Mouse (Mus musculus): ENCODE data around the gene Gmeb2. TPM values are rescaled to one million over a fixed set of nuclear protein-coding genes. Genes with fewer than 3 reads are reported as not detected.

Gmeb2 gene
- total RNA-seq, 1 experiment: 15.2 TPM

DNA sequence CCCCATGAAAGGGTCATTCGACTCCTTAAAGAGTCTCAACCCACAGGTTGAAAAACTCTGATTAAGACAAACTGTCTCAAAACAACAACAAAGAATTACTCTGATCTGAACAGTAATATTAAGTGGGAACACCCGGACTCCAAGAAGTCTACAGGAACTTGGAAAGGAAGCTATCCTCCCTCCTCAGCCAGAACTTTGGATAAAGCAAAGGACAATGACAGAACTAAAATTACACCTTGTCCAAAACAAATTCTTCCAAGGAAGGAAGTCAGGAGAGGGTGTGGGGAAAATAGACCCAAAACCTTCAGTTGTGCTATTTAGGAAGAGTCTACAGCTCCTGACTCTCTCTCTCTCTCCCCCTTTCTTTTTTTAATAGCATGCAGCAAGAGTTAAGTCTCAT is 15.7 kb downstream of the Gmeb2 start:
- Histone ChIP-seq H3K4me1 (ENCODE audit: control insufficient read depth in 2 of 2, insufficient read depth in 2 of 2, low read length in 2 of 2, poor library complexity in 1 of 2) (no peaks in the 10 kb centered on the region; a peak in 1 of 4 replicates), H3K27ac (ENCODE audit: insufficient read depth, low read depth, low read length, poor library complexity, severe bottlenecking) (no peak overlapping the region), H3K36me3 (ENCODE audit: control insufficient read depth, insufficient read depth, low read length, poor library complexity, severe bottlenecking) (peaks cover 2% of the 10 kb centered on the region; the same call in 1 of the 2 replicates), H3K9me3 (ENCODE audit: control insufficient read depth, insufficient read depth, low read depth, low read length) (no peaks in the 10 kb centered on the region), H3K4me3 (ENCODE audit: insufficient read depth in 1 of 2, low read depth in 1 of 2, low read length in 2 of 2, poor library complexity in 1 of 2, severe bottlenecking in 1 of 2) (no peak overlapping the region), H3K9ac (ENCODE audit: insufficient read depth, low read depth, low read length, poor library complexity, severe bottlenecking) (no peak overlapping the region)
- no peak for TF ChIP-seq CHD2 (IDR thresholded peaks at IDR 0.05; ENCODE audit: low read depth, low read length)
- DNase-seq (ENCODE audit: low read depth, low spot score): no peak
- in situ Hi-C loops (cut with MboI; ENCODE audit: low sequenced_read_pairs in 2 of 2, unreplicated experiment in 2 of 2): no loop called here

DNA sequence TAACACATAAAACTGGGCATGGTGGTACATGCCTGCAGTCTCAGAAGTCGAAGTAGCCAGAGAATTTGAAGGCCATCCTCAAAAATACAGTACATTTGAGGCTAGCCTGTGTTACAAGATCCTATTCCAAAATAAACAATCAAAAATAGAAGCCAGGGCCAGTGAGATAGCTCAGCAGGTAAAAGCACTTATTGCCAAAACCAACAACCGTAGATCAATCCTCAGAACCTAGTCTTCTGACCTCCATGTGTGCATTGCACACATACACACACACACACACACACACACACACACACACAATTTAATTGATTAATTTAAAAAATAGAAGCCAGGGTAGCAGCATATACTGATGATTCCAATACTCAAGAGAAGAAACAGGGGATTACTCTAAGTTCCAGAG is 21.0 kb downstream of the Gmeb2 start:
- H3K9me3 ChIP-seq (ENCODE audit: control insufficient read depth, insufficient read depth, low read depth, low read length): no peaks in the 10 kb centered on the region
- H3K9ac ChIP-seq (ENCODE audit: insufficient read depth, low read depth, low read length, poor library complexity, severe bottlenecking): no peak overlapping the region
- DNase-seq (ENCODE audit: low read depth, low spot score): no peak
- no peak overlapping the region for H3K27ac ChIP-seq (ENCODE audit: insufficient read depth, low read depth, low read length, poor library complexity, severe bottlenecking)
- H3K4me1 ChIP-seq (ENCODE audit: control insufficient read depth in 2 of 2, insufficient read depth in 2 of 2, low read length in 2 of 2, poor library complexity in 1 of 2): no peaks in the 10 kb centered on the region
- no peak overlapping the region for H3K4me3 ChIP-seq (ENCODE audit: insufficient read depth in 1 of 2, low read depth in 1 of 2, low read length in 2 of 2, poor library complexity in 1 of 2, severe bottlenecking in 1 of 2)
- H3K36me3 ChIP-seq (ENCODE audit: control insufficient read depth, insufficient read depth, low read length, poor library complexity, severe bottlenecking): no peaks in the 10 kb centered on the region
- in situ Hi-C loops (cut with MboI; ENCODE audit: low sequenced_read_pairs in 2 of 2, unreplicated experiment in 2 of 2): no loop called here
- no peak for TF ChIP-seq ZC3H11A (IDR thresholded peaks at IDR 0.05; ENCODE audit: borderline replicate concordance, low read depth, low read length)
- no peak for TF ChIP-seq CHD2 (IDR thresholded peaks at IDR 0.05; ENCODE audit: low read depth, low read length)
- TF ChIP-seq ZNF384 (IDR thresholded peaks at IDR 0.05; ENCODE audit: low read depth, low read length): no peak
- no peak for TF ChIP-seq MAFK (IDR thresholded peaks at IDR 0.05; ENCODE audit: insufficient read depth, low read depth, low read length)
- TF ChIP-seq HCFC1 (IDR thresholded peaks at IDR 0.05; ENCODE audit: borderline replicate concordance, insufficient read depth, low read length): no peak

DNA sequence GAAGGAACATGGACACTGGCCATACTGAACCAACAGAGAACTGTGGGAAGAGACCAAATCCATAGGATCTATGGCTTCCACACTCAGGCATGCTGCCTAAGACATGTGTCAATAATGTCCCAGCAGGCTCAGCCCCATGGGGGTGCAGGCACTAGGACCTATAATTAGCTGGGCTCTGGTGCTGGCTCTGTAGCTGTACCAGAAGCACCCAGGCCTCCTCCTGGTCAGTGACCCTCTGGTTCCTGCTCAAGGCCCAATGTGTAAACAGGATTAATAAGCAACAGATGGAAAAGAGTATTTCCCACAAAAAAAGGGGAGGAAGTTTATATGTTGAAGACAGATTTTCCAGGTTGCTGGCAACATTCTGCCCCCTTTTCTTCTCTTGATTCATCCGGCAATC is 34.6 kb downstream of the Gmeb2 start:
- TF ChIP-seq ZNF384 (IDR thresholded peaks at IDR 0.05; ENCODE audit: low read depth, low read length) (no peak), ZC3H11A (IDR thresholded peaks at IDR 0.05; ENCODE audit: borderline replicate concordance, low read depth, low read length) (no peak), MAFK (IDR thresholded peaks at IDR 0.05; ENCODE audit: insufficient read depth, low read depth, low read length) (no peak), CHD2 (IDR thresholded peaks at IDR 0.05; ENCODE audit: low read depth, low read length) (no peak), HCFC1 (IDR thresholded peaks at IDR 0.05; ENCODE audit: borderline replicate concordance, insufficient read depth, low read length) (no peak)
- DNase-seq (ENCODE audit: low read depth, low spot score): no peak
- H3K4me1 ChIP-seq (ENCODE audit: control insufficient read depth in 2 of 2, insufficient read depth in 2 of 2, low read length in 2 of 2, poor library complexity in 1 of 2): no peaks in the 10 kb centered on the region
- H3K27ac ChIP-seq (ENCODE audit: insufficient read depth, low read depth, low read length, poor library complexity, severe bottlenecking): no peak overlapping the region
- no peaks in the 10 kb centered on the region for H3K9me3 ChIP-seq (ENCODE audit: control insufficient read depth, insufficient read depth, low read depth, low read length)
- H3K36me3 ChIP-seq (ENCODE audit: control insufficient read depth, insufficient read depth, low read length, poor library complexity, severe bottlenecking): peaks cover 22% of the 10 kb centered on the region
- H3K4me3 ChIP-seq (ENCODE audit: insufficient read depth in 1 of 2, low read depth in 1 of 2, low read length in 2 of 2, poor library complexity in 1 of 2, severe bottlenecking in 1 of 2): no peak overlapping the region
- H3K9ac ChIP-seq (ENCODE audit: insufficient read depth, low read depth, low read length, poor library complexity, severe bottlenecking): no peak overlapping the region
- in situ Hi-C loops (cut with MboI; ENCODE audit: low sequenced_read_pairs in 2 of 2, unreplicated experiment in 2 of 2): no loop called here

DNA sequence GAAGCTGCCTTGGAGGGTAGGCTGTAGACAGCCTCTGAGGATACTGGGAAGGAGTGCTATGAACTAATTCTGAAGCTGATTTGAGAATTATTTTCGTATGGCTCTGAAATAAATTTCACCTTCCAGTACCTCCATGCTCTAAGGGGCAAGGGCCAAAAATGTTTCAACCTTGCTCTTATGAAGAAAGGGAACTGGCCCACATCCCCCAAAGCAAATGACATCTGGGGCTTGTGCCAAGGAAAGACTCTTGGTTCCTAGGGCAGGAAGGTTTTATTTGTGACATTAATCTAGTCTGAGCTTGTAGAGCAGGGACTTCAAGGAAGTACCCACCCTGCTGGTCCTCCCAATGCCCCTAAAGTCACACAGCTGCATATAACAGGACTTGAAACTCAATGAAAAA is 36.0 kb downstream of the Gmeb2 start:
- Histone ChIP-seq H3K4me3 (ENCODE audit: insufficient read depth in 1 of 2, low read depth in 1 of 2, low read length in 2 of 2, poor library complexity in 1 of 2, severe bottlenecking in 1 of 2) (no peak overlapping the region), H3K27ac (ENCODE audit: insufficient read depth, low read depth, low read length, poor library complexity, severe bottlenecking) (no peak overlapping the region), H3K9me3 (ENCODE audit: control insufficient read depth, insufficient read depth, low read depth, low read length) (no peaks in the 10 kb centered on the region), H3K9ac (ENCODE audit: insufficient read depth, low read depth, low read length, poor library complexity, severe bottlenecking) (no peak overlapping the region), H3K36me3 (ENCODE audit: control insufficient read depth, insufficient read depth, low read length, poor library complexity, severe bottlenecking) (peaks cover 22% of the 10 kb centered on the region), H3K4me1 (ENCODE audit: control insufficient read depth in 2 of 2, insufficient read depth in 2 of 2, low read length in 2 of 2, poor library complexity in 1 of 2) (no peaks in the 10 kb centered on the region)
- DNase-seq (ENCODE audit: low read depth, low spot score): no peak
- in situ Hi-C loops (cut with MboI; ENCODE audit: low sequenced_read_pairs in 2 of 2, unreplicated experiment in 2 of 2): no loop called here
- no peak for TF ChIP-seq ZNF384 (IDR thresholded peaks at IDR 0.05; ENCODE audit: low read depth, low read length)
- TF ChIP-seq ZC3H11A (IDR thresholded peaks at IDR 0.05; ENCODE audit: borderline replicate concordance, low read depth, low read length): no peak
- no peak for TF ChIP-seq HCFC1 (IDR thresholded peaks at IDR 0.05; ENCODE audit: borderline replicate concordance, insufficient read depth, low read length)
- TF ChIP-seq CHD2 (IDR thresholded peaks at IDR 0.05; ENCODE audit: low read depth, low read length): no peak
- no peak for TF ChIP-seq MAFK (IDR thresholded peaks at IDR 0.05; ENCODE audit: insufficient read depth, low read depth, low read length)

DNA sequence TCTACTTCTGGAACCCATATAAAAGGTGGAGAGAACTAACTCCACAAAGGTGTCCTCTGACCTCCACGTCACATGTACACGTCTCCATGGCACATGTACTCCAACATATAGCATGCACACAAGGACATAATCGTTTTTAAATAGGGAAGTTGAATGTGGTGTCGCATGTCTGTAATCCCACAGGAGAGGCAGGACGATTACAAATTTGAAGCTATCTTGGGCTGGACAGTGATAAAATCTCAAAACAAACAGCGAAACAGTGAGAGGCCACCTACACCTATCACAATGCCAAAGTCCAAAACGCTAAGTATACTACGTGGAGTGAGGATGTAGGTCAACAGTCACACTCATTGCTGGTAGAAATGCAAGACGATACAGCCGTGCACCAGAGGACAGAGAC is 38.6 kb downstream of the Gmeb2 start:
- peaks cover 1 to 7% of the 10 kb centered on the region in 2 experiments; a peak in 3 of 4 replicates for H3K4me1 ChIP-seq (ENCODE audit: control insufficient read depth in 2 of 2, insufficient read depth in 2 of 2, low read length in 2 of 2, poor library complexity in 1 of 2)

More for the DNA sequence above, 38.6 kb downstream of the Gmeb2 start:
- Histone ChIP-seq H3K4me3 (ENCODE audit: insufficient read depth in 1 of 2, low read depth in 1 of 2, low read length in 2 of 2, poor library complexity in 1 of 2, severe bottlenecking in 1 of 2) (no peak overlapping the region), H3K9me3 (ENCODE audit: control insufficient read depth, insufficient read depth, low read depth, low read length) (no peaks in the 10 kb centered on the region), H3K27ac (ENCODE audit: insufficient read depth, low read depth, low read length, poor library complexity, severe bottlenecking) (no peak overlapping the region), H3K9ac (ENCODE audit: insufficient read depth, low read depth, low read length, poor library complexity, severe bottlenecking) (no peak overlapping the region), H3K36me3 (ENCODE audit: control insufficient read depth, insufficient read depth, low read length, poor library complexity, severe bottlenecking) (peaks cover 11% of the 10 kb centered on the region)
- in situ Hi-C loops (cut with MboI; ENCODE audit: low sequenced_read_pairs in 2 of 2, unreplicated experiment in 2 of 2): no loop called here
- no peak for TF ChIP-seq ZC3H11A (IDR thresholded peaks at IDR 0.05; ENCODE audit: borderline replicate concordance, low read depth, low read length)
- TF ChIP-seq CHD2 (IDR thresholded peaks at IDR 0.05; ENCODE audit: low read depth, low read length): no peak
- TF ChIP-seq HCFC1 (IDR thresholded peaks at IDR 0.05; ENCODE audit: borderline replicate concordance, insufficient read depth, low read length): no peak
- TF ChIP-seq MAFK (IDR thresholded peaks at IDR 0.05; ENCODE audit: insufficient read depth, low read depth, low read length): no peak
- TF ChIP-seq ZNF384 (IDR thresholded peaks at IDR 0.05; ENCODE audit: low read depth, low read length): no peak
- no peak for DNase-seq (ENCODE audit: low read depth, low spot score)

Measured in ES-E14 (cell line).